Mouse (Mus musculus): ENCODE data around the gene Apopt1.
A peak's percentile ranks its signal among the peaks of the same experiment; 100 is the strongest.

The Apopt1 gene

GRCm38 (mm10) chr12:111680661-111681060, 32.4 kb upstream of the Apopt1 start:
- no peak for DNase-seq (ENCODE audit: low read depth, low spot score)

- no peak for DNase-seq (ENCODE audit: low read depth, low spot score)
Measured at GRCm38 (mm10) chr12:111681305-111681704, 31.8 kb upstream of the Apopt1 start.

DNA sequence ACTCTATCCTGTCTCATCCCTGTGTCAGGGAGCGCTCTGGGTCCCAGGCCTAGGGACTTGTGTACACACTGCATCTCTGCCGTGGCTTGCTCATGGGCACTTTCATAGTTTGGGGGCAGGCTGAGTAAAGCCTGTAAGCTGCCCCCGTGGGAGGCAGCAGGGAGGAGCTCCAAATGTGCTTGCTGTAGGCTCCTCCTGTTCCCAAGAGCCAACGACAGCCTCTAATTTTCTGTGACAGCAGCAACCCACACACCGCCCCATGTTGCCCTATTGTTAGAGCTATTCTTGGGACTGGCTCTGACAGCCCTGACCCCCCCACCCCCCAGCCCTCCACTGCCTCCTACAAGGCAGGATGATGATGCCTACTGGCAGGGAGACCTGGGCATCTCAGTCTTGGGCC, 31.1 kb upstream of the Apopt1 start:
- DNase-seq (ENCODE audit: low read depth, low spot score) = no peak

- DNase-seq (ENCODE audit: low read depth, low spot score) = no peak
Measured at GRCm38 (mm10) chr12:111682806-111683205, 30.3 kb upstream of the Apopt1 start.

DNA sequence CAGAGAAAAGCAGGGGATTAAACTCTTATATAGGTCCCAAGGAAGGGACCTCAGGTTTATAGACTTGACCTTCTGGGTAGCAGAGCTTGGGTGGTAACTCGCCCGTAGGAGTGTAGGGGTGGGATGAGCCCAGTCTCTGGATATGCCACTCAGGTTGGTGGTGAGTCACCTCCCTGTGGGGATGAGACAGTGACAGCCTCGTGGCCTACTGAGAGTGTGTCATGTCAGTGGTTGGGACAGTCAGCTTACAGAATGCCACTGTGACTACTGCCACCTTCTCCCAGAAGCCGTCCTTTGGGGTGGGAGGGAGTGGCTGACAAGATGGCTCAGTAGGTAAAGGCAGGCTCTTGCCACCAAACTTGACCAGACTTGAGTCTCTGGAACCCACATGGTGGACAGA, 26.7 kb upstream of the Apopt1 start:
- no peak for DNase-seq (ENCODE audit: low read depth, low spot score)

- peak; percentile 90 for DNase-seq (ENCODE audit: low read depth, low spot score)
Measured at GRCm38 (mm10) chr12:111687350-111688068, 25.6 kb upstream of the Apopt1 start.

DNA sequence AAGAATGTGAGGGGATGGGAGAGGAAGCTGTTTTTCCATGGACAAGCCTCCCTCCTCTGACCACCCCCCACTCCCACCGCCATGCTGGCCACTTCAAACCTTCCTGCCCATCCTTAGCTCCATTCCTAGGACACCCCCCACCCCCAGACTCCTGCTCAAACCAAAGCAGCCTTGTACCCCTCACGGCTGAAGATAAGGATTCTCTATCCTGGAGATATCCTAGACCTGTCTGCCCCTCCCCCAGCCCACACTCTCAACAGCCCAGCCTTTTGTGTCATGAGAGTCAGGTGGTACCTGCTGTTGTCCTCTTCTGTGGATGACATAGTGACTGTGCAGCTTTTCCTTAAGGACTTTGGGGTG, 25.0 kb upstream of the Apopt1 start:
- DNase-seq (ENCODE audit: low read depth, low spot score) = no peak

GRCm38 (mm10) chr12:111689426-111689825, 23.6 kb upstream of the Apopt1 start:
- no peak for DNase-seq (ENCODE audit: low read depth, low spot score)

GRCm38 (mm10) chr12:111691346-111691872, 21.7 kb upstream of the Apopt1 start:
- DNase-seq (ENCODE audit: low read depth, low spot score) = no peak

- no peak for DNase-seq (ENCODE audit: low read depth, low spot score)
Measured at GRCm38 (mm10) chr12:111692899-111693298, 20.2 kb upstream of the Apopt1 start.

DNA sequence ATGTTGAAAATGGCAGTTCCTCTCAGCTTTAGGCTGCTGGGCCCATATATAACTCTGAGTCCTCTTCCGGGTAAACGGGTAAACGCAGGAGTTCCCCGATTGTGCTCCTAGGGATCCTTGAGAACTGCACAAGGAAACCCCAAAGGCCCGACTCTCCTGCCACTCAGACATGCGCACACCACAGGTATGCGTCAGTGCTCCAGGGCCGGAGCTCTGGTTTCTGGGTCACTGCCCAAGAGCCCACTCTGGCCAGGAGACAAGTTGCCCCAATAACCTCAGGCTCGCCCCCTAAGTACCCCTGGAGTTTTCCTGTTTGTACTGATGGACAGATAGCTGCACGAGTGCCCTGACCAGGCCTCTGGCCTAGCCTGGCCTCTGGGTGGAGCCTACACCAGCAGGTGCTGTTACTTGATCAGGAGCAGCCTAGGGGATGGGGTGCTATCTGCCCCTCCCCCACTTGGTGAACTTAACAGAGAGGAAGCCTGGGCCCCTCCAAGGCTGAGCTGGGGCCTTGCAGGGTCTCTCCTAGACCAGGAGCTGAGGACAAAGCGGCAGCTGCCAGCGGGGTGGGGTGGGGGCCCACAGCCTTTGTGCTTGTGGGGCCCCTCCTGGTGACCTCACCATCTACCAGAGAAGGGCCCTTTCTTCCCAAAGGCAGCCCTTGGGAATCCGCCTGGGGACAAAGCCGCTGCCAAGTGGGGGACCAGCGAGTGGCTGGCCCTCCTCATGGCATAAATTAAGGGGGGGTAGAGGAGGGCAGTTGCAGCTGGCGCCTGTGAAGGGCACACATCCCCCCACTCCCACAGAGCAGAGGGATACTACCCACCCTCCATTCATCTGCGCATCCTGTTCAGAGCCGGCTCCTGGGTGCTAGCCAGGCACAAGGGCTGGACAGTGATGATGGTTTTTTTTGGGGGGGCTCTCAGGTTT, 19.5 kb upstream of the Apopt1 start:
- no peak for DNase-seq (ENCODE audit: low read depth, low spot score)

GRCm38 (mm10) chr12:111694271-111694781, 18.7 kb upstream of the Apopt1 start:
- DNase-seq (ENCODE audit: low read depth, low spot score) = no peak

GRCm38 (mm10) chr12:111694880-111695804, 17.9 kb upstream of the Apopt1 start:
- DNase-seq (ENCODE audit: low read depth, low spot score) = no peak

- DNase-seq (ENCODE audit: low read depth, low spot score) = peak; percentile 74
Measured at GRCm38 (mm10) chr12:111696239-111696638, 16.8 kb upstream of the Apopt1 start.

- DNase-seq (ENCODE audit: low read depth, low spot score) = no peak
Measured at GRCm38 (mm10) chr12:111697708-111698107, 15.4 kb upstream of the Apopt1 start.

DNA sequence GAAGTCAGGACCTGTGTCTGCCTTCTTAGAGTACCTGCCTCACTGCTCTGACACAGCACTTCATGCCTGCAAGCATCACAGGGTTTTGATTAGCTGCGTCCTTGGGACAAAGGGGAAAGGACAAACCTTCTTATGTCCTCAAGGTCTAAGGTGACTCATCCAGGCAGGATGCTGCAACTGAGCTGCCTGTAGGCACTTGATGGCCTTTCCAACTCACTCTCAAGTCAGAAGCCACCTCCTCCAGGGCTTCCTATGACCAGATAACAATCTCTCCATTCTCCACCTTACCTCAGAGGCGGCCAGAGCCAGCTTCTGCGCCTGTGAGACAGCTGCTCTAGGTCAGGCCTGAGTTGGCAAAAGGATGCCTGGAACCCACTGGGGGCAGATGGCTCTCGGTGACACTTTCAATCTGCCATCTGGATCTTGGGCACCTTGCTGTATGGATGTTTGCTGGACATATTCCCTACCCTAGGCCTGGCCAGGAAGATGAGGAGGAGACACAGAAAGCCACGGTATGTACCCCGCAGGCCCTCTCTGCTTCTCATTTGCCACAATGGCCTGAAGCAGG, 14.6 kb upstream of the Apopt1 start:
- DNase-seq (ENCODE audit: low read depth, low spot score) = no peak

GRCm38 (mm10) chr12:111699542-111699941, 13.5 kb upstream of the Apopt1 start:
- no peak for DNase-seq (ENCODE audit: low read depth, low spot score)

GRCm38 (mm10) chr12:111700920-111701458, 12.1 kb upstream of the Apopt1 start:
- DNase-seq (ENCODE audit: low read depth, low spot score) = no peak

DNA sequence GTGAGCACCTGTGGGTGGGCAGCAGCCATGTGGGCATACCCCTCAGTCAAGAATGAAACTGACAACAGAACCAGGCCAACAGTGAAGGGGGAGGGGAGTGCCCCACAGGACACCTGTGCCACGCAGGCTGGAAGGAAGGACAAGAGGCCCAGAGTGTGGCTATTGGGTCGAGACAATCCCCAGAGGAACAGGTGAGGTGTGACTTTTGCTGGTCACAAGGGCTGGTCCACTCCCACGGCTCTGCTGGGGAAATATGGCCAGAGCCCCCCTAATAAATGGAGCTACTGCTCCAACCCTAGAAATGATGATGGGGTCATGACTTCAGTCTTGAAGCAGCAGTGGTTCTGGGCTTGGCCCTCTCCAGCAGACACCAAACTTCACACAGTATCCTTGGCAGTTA, 9.8 kb upstream of the Apopt1 start:
- no peak for DNase-seq (ENCODE audit: low read depth, low spot score)

GRCm38 (mm10) chr12:111704609-111705008, 8.5 kb upstream of the Apopt1 start:
- peak; percentile 85 for DNase-seq (ENCODE audit: low read depth, low spot score)

All from skeletal muscle tissue, adult 2 months (tissue).